ENCODE assay signal across 17 mouse cellular contexts in the genomic region with DNA sequence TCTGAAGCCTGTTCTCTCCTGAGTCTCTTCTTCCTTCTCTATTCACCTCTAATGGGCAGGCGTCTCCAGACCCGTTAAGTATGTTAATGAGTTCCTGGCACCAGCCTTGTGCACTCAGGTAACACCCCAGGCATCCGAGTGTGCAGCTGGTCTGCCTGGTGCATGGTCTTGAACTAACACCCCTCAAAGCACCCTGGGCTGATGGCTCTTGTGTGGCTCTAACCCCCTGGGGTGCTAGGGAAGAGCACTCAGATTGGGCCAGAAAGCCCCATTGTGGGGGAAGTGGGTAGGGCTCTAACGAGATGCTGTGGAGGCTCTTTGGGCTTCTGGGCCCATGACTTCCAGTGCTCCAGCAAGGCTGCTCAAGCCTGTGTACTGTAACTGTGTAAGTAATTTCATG. TPM values are rescaled to one million over a fixed set of nuclear protein-coding genes. Genes with fewer than 3 reads are reported as not detected.
A peak's percentile ranks its signal among the peaks of the same experiment; 100 is the strongest.
DNase-seq lines count a peak whose midpoint lies in the region; ATAC-seq and TF ChIP-seq lines count a peak whose summit lies in the region.
"Had no signal": no experiment of that assay in that cellular context is flagged by ENCODE, and none has a peak within 500 bp of the region (broad histone marks: within the 10 kb centered on the region; RNA-seq: fewer than 3 reads in every experiment).

No protein-coding gene starts in this region.

- H3K9me3 ChIP-seq in heart, embryonic 16.5 days (replicated peaks; ENCODE audit: control insufficient read depth, low read length): no peaks in the 10 kb centered on the region
- H3K9me3 ChIP-seq in midbrain, embryonic 13.5 days: no peaks in the 10 kb centered on the region
- H3K9me3 ChIP-seq in midbrain, embryonic 16.5 days (replicated peaks; ENCODE audit: control insufficient read depth, low read length, poor library complexity, severe bottlenecking): no peaks in the 10 kb centered on the region
- H3K9me3 ChIP-seq in limb, embryonic 14.5 days (ENCODE audit: control insufficient read depth, low read length): no peaks in the 10 kb centered on the region

- H3K4me3 ChIP-seq in heart, embryonic 16.5 days (ENCODE audit: low read length): no peak overlapping the region
- H3K4me3 ChIP-seq in midbrain, embryonic 13.5 days (replicated peaks): no peak overlapping the region
- no peak overlapping the region for H3K4me3 ChIP-seq in midbrain, embryonic 16.5 days (ENCODE audit: low read depth, low read length)
- H3K4me3 ChIP-seq in limb, embryonic 14.5 days (replicated peaks; ENCODE audit: low read length): no peak overlapping the region

- 60% methylated on average over 4 of the region's 4 CpGs for WGBS in heart, embryonic 16.5 days
- 78% methylated on average over 4 of the region's 4 CpGs for WGBS in midbrain, embryonic 13.5 days
- 64% methylated on average over 4 of the region's 4 CpGs for WGBS in midbrain, embryonic 16.5 days
- WGBS in limb, embryonic 14.5 days: 60% methylated on average over 4 of the region's 4 CpGs

- ATAC-seq in heart, embryonic 16.5 days (replicated peaks; ENCODE audit: extremely low read depth, insufficient read depth, low FRiP score): no peak
- ATAC-seq in midbrain, embryonic 13.5 days: no peak
- no peak for ATAC-seq in midbrain, embryonic 16.5 days
- no peak for ATAC-seq in limb, embryonic 14.5 days (ENCODE audit: low FRiP score, low read depth)
- no peak for ATAC-seq in CD4-positive, CD25-positive, alpha-beta regulatory T cell, adult 4 months
- ATAC-seq: liver, postnatal 0 days had no signal

- H3K36me3 ChIP-seq in heart, embryonic 16.5 days (ENCODE audit: control insufficient read depth, insufficient read depth): peaks cover 65% of the 10 kb centered on the region
- H3K36me3 ChIP-seq in midbrain, embryonic 13.5 days: peaks cover 62% of the 10 kb centered on the region
- peaks cover 24% of the 10 kb centered on the region for H3K36me3 ChIP-seq in midbrain, embryonic 16.5 days (ENCODE audit: control insufficient read depth, insufficient read depth, low read length)
- H3K36me3 ChIP-seq in limb, embryonic 14.5 days (ENCODE audit: control insufficient read depth, insufficient read depth, low read length): peaks cover 76% of the 10 kb centered on the region

- peak; percentile 32 for DNase-seq in cerebellum, adult 9-11 months
- DNase-seq in cerebellum, adult 11 months: no peak
- no peak for DNase-seq in heart, adult 18-20 months
- no peak for DNase-seq in limb, embryonic 14.5 days (ENCODE audit: low spot score)
- DNase-seq: adrenal gland, adult 2 months; embryo, embryonic 11 days; heart, adult 11 months; kidney, adult 18-20 months; liver, postnatal 0 days; right cerebral cortex, postnatal 14 days; thymus, postnatal 14 days had no signal

- H3K4me2 ChIP-seq in heart, embryonic 16.5 days (ENCODE audit: low read depth, low read length): peak overlapping the region; percentile 76; the same call in 1 of the 2 replicates
- no peak overlapping the region for H3K4me2 ChIP-seq in midbrain, embryonic 13.5 days (replicated peaks)
- no peak overlapping the region for H3K4me2 ChIP-seq in midbrain, embryonic 16.5 days (ENCODE audit: low read length)
- H3K4me2 ChIP-seq in limb, embryonic 14.5 days (replicated peaks; ENCODE audit: low read depth, low read length, severe bottlenecking): 0 out of 2 replicates have a peak overlapping the region, but pooled peaks have one; percentile 13

- peak overlapping the region; percentile 17; the same call in 1 of the 2 replicates for H3K27ac ChIP-seq in heart, embryonic 16.5 days (ENCODE audit: low read length)
- no peak overlapping the region for H3K27ac ChIP-seq in midbrain, embryonic 13.5 days
- H3K27ac ChIP-seq in midbrain, embryonic 16.5 days (ENCODE audit: low read length): no peak overlapping the region
- H3K27ac ChIP-seq in limb, embryonic 14.5 days (replicated peaks; ENCODE audit: low read depth, low read length): no peak overlapping the region

- peaks cover 49% of the 10 kb centered on the region for H3K4me1 ChIP-seq in heart, embryonic 16.5 days (ENCODE audit: control insufficient read depth, insufficient read depth, low read length)
- peaks cover 42% of the 10 kb centered on the region for H3K4me1 ChIP-seq in midbrain, embryonic 13.5 days (replicated peaks)
- H3K4me1 ChIP-seq in midbrain, embryonic 16.5 days (ENCODE audit: control insufficient read depth, insufficient read depth, low read length): peaks cover 28% of the 10 kb centered on the region
- peaks cover 26% of the 10 kb centered on the region for H3K4me1 ChIP-seq in limb, embryonic 14.5 days (ENCODE audit: control insufficient read depth, insufficient read depth, low read length)

- no peak for TF ChIP-seq POLR2A in limb, embryonic 14.5 days (IDR thresholded peaks at IDR 0.05; ENCODE audit: borderline replicate concordance, extremely low read depth, insufficient read depth, insufficient read length)

- peak overlapping the region; percentile 39 for H3K9ac ChIP-seq in heart, embryonic 16.5 days (ENCODE audit: low read length)
- H3K9ac ChIP-seq in midbrain, embryonic 13.5 days (replicated peaks): peak overlapping the region; percentile 15; the same call in 1 of the 2 replicates
- no peak overlapping the region for H3K9ac ChIP-seq in midbrain, embryonic 16.5 days (ENCODE audit: low read depth, low read length)
- no peak overlapping the region for H3K9ac ChIP-seq in limb, embryonic 14.5 days (ENCODE audit: low read depth, low read length, severe bottlenecking)
- H3K9ac ChIP-seq: liver, postnatal 0 days had no signal

- no peaks in the 10 kb centered on the region for H3K27me3 ChIP-seq in heart, embryonic 16.5 days (ENCODE audit: control insufficient read depth, insufficient read depth, low read length)
- no peaks in the 10 kb centered on the region for H3K27me3 ChIP-seq in midbrain, embryonic 13.5 days
- H3K27me3 ChIP-seq in midbrain, embryonic 16.5 days (ENCODE audit: control insufficient read depth, insufficient read depth, low read depth, low read length): no peaks in the 10 kb centered on the region
- H3K27me3 ChIP-seq in limb, embryonic 14.5 days (ENCODE audit: control insufficient read depth, insufficient read depth, low read length): no peaks in the 10 kb centered on the region

RNA-seq across cellular contexts. Expression of gene Eno1, which starts 5.2 kb away (rescaled TPM):
- 1,672 and 1,922 TPM in 2 replicates for polyA plus RNA-seq in heart, embryonic 16.5 days (2015; fragmentation: Nextera tagmentation; extraction: Ambion mirVana)
- 100 to 1,000 TPM; 118 to 148 TPM for total RNA-seq in heart, adult 18-20 months (2021)
- 945 and 955 TPM in 2 replicates for polyA plus RNA-seq in midbrain, embryonic 13.5 days (2015; fragmentation: Nextera tagmentation; extraction: Ambion mirVana)
- polyA plus RNA-seq in midbrain, embryonic 16.5 days (2015; fragmentation: Nextera tagmentation; extraction: Ambion mirVana): 1,096 and 1,142 TPM in 2 replicates
- polyA plus RNA-seq in limb, embryonic 14.5 days (2012; rRNA removed): 675 and 907 TPM in 2 replicates
- 1,291 and 1,302 TPM in 2 replicates for polyA plus RNA-seq in limb, embryonic 14.5 days (2014; fragmentation: Nextera tagmentation; extraction: Ambion mirVana)
- 1,000 to 10,000 TPM in 1 of 2 experiments, 100 to 1,000 TPM in 1; 733 to 1,178 TPM for polyA plus RNA-seq in CD4-positive, CD25-positive, alpha-beta regulatory T cell, adult 4 months (2017; shearing (Covaris generic))

RNA-seq across cellular contexts. Expression of gene Rere, which starts 39.7 kb away (rescaled TPM):
- 18.0 and 18.5 TPM in 2 replicates for polyA plus RNA-seq in heart, embryonic 16.5 days (2015; fragmentation: Nextera tagmentation; extraction: Ambion mirVana)
- 10 to 100 TPM; 39.6 to 46.7 TPM for total RNA-seq in heart, adult 18-20 months (2021)
- 42.4 and 43.6 TPM in 2 replicates for polyA plus RNA-seq in midbrain, embryonic 13.5 days (2015; fragmentation: Nextera tagmentation; extraction: Ambion mirVana)
- 29.0 and 31.2 TPM in 2 replicates for polyA plus RNA-seq in midbrain, embryonic 16.5 days (2015; fragmentation: Nextera tagmentation; extraction: Ambion mirVana)
- polyA plus RNA-seq in limb, embryonic 14.5 days (2012; rRNA removed): 43.3 and 51.3 TPM in 2 replicates
- polyA plus RNA-seq in limb, embryonic 14.5 days (2014; fragmentation: Nextera tagmentation; extraction: Ambion mirVana): 28.5 and 32.3 TPM in 2 replicates
- 10 to 100 TPM; 24.7 to 28.4 TPM for polyA plus RNA-seq in CD4-positive, CD25-positive, alpha-beta regulatory T cell, adult 4 months (2017; shearing (Covaris generic))

RNA-seq across cellular contexts. Expression of gene Car6, which starts 40.6 kb away (rescaled TPM):
- not detected in 2 replicates for polyA plus RNA-seq in heart, embryonic 16.5 days (2015; fragmentation: Nextera tagmentation; extraction: Ambion mirVana)
- total RNA-seq in heart, adult 18-20 months (2021): under 1 TPM in 1 of 2 experiments, not detected in 1; 0.41 TPM
- not detected in 2 replicates for polyA plus RNA-seq in midbrain, embryonic 13.5 days (2015; fragmentation: Nextera tagmentation; extraction: Ambion mirVana)
- polyA plus RNA-seq in midbrain, embryonic 16.5 days (2015; fragmentation: Nextera tagmentation; extraction: Ambion mirVana): not detected in 2 replicates
- polyA plus RNA-seq in limb, embryonic 14.5 days (2012; rRNA removed): 0.14 and 0.26 TPM in 2 replicates
- polyA plus RNA-seq in limb, embryonic 14.5 days (2014; fragmentation: Nextera tagmentation; extraction: Ambion mirVana): 0.14 TPM in 1 of 2 replicates, not detected in the other
- polyA plus RNA-seq in CD4-positive, CD25-positive, alpha-beta regulatory T cell, adult 4 months (2017; shearing (Covaris generic)): not detected
- total RNA-seq: left cerebral cortex, adult 8-10 months had no signal
- polyA plus RNA-seq: adrenal gland, adult 2 months; frontal cortex, adult 2 months; liver, postnatal 0 days had no signal

Comparison
In these comparisons a context has a peak if more than half of its experiments do, and no peak if none do; other contexts are left out.
1. H3K9ac ChIP-seq: peak in heart, embryonic 16.5 days (single experiment) and midbrain, embryonic 13.5 days (single experiment); none in midbrain, embryonic 16.5 days (single experiment) and limb, embryonic 14.5 days (single experiment).
2. H3K4me2 ChIP-seq: peak in heart, embryonic 16.5 days (single experiment) and limb, embryonic 14.5 days (single experiment); none in midbrain, embryonic 13.5 days (single experiment) and midbrain, embryonic 16.5 days (single experiment).